Mouse (Mus musculus) bone marrow macrophage, adult 2 months (primary cell): ENCODE measurements around the gene Elof1.

Experiments
- CTCF ChIP-seq: IDR thresholded peaks from 2 replicates; pipeline ENCODE4 v1.5.1; 2012; ENCODE audit warnings: low read depth, mild to moderate bottlenecking, low read length, moderate library complexity
- POLR2A ChIP-seq: IDR thresholded peaks from 2 replicates; pipeline ENCODE4 v1.6.1; 2012; ENCODE audit warnings: mild to moderate bottlenecking, low read depth, low read length, borderline replicate concordance

DNA sequence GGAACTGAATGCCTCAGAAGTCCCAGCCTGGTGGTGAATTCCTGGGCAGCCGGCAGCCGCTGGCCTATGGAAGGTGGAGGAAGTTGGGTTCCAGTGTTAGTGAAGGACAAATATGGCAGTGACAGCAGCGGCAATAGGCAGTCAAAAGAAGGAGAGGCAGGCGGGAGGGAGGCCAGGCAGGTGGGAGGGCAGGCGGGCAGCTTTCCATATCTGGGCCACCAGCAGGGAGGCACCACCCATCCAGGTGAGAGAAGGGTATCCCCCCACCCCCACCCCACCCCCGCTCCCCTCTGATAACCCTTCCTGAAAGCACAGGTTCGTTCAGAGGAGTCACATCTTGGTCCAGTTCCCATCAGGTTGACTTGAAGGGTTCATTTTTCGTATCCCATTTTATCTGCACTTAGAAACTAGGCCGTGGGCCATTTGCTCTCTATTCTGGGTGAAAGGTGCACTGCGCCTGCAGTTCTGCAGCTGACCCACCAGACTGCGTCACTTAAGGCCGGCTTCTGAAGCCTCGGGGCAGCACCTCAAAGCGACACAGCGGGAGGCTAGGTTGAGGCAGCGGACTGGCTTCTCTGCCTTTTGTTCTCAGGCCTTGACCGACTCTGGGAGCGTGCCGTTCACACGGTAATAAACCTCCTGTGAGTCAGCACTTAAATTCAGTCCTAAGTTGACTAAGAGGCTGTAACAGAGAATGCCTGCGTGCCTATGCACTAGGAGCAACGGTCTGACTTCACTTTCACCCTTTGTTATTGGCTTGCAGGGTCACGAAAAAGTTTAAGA, 20.0 kb upstream of the Elof1 start:
- TF ChIP-seq POLR2A, result no peak
- no peak for TF ChIP-seq CTCF
